Mouse (Mus musculus): ENCODE results near the gene Magi1.

- no peak for TF ChIP-seq CTCF (IDR thresholded peaks at IDR 0.05; ENCODE audit: borderline replicate concordance, control insufficient read depth, extremely low read depth, insufficient read depth, low read length, poor library complexity)
- TF ChIP-seq POLR2A (IDR thresholded peaks at IDR 0.05; ENCODE audit: control insufficient read depth, extremely low read depth, insufficient read depth, low read length, poor library complexity): no peak
Observed at GRCm38 (mm10) chr6:94251358-94251945, 32.3 kb downstream of the Magi1 start.

Data from thymus, adult 2 months (tissue).